Comparison of ENCODE assay signal across 8 mouse cellular contexts in genomic region chr2:120566886-120567797, GRCm38 (mm10). TPM values are rescaled to one million over a fixed set of nuclear protein-coding genes. Genes with fewer than 3 reads are reported as not detected.
DNase-seq lines count a peak whose midpoint lies in the region; ATAC-seq and TF ChIP-seq lines count a peak whose summit lies in the region.

TSS of gene Snap23 (plus strand) at chr2:120567671.

- H3K4me3 ChIP-seq in MEL (ENCODE audit: control insufficient read depth in 1 of 2, insufficient read depth in 1 of 2, low read depth in 2 of 2, low read length in 2 of 2) = peak within 1 kb of the TSS; percentile 91 to 94
- peak within 1 kb of the TSS; percentile 95 for H3K4me3 ChIP-seq in cerebellum, adult 2 months (replicated peaks; ENCODE audit: insufficient read depth, low read depth, low read length)
- peak within 1 kb of the TSS; percentile 62 for H3K4me3 ChIP-seq in forebrain, postnatal 0 days (ENCODE audit: low read depth, low read length)
- H3K4me3 ChIP-seq in lung, embryonic 15.5 days = peak within 1 kb of the TSS; percentile 61

- DNase-seq in MEL (ENCODE audit: low read depth, low spot score) = peak; percentile 94
- DNase-seq in cerebellum, adult 2 months = peak; percentile 97 to 98
- peak; percentile 95 for DNase-seq in forebrain, postnatal 0 days
- DNase-seq in heart, postnatal 4 days = peak; percentile 96
- DNase-seq in layer of hippocampus, adult 8-10 months (ENCODE audit: low spot score in 2 of 2) = peak; percentile 91 to 95
- DNase-seq in ovary, adult 18-20 months (ENCODE audit: low spot score) = peak; percentile 96
- peak; percentile 92 for DNase-seq in thymus, postnatal 0 days (ENCODE audit: low spot score)

- peak in 1 of 2 experiments; percentile 45; a peak in 2 of 4 replicates for TF ChIP-seq EP300 in MEL (IDR thresholded peaks at IDR 0.05; ENCODE audit: low read depth in 1 of 2, low read length in 2 of 2)

- TF ChIP-seq POLR2A in MEL (IDR thresholded peaks at IDR 0.05; ENCODE audit: control insufficient read depth in 1 of 2, insufficient read depth in 1 of 2, low read depth in 1 of 2, low read length in 2 of 2, poor library complexity in 1 of 2) = peak; percentile 46 to 89; a peak in 3 of 4 replicates
- peak; percentile 72; the same call in 1 of the 2 replicates for TF ChIP-seq POLR2A in cerebellum, adult 2 months (IDR thresholded peaks at IDR 0.05; ENCODE audit: borderline replicate concordance, insufficient read depth, low read length)

- peak within 1 kb of the TSS; percentile 84 for H3K4me2 ChIP-seq in forebrain, postnatal 0 days (ENCODE audit: low read depth)
- H3K4me2 ChIP-seq in lung, embryonic 15.5 days = peak within 1 kb of the TSS; percentile 66

- TF ChIP-seq RAD21 in MEL (IDR thresholded peaks at IDR 0.05; ENCODE audit: low read depth, low read length) = no peak

- H3K27me3 ChIP-seq in MEL (ENCODE audit: control insufficient read depth in 1 of 2, insufficient read depth in 2 of 2, low read length in 2 of 2) = no peaks in the 10 kb centered on the region
- H3K27me3 ChIP-seq in cerebellum, adult 2 months (ENCODE audit: control insufficient read depth, insufficient read depth, low read length) = no peaks in the 10 kb centered on the region
- no peaks in the 10 kb centered on the region for H3K27me3 ChIP-seq in forebrain, postnatal 0 days (ENCODE audit: insufficient read depth, low read length)
- no peaks in the 10 kb centered on the region for H3K27me3 ChIP-seq in lung, embryonic 15.5 days

- peaks cover 15 to 27% of the 10 kb centered on the region in 2 experiments for H3K4me1 ChIP-seq in MEL (ENCODE audit: control insufficient read depth in 1 of 2, insufficient read depth in 2 of 2, low read length in 2 of 2)
- no peaks in the 10 kb centered on the region; the same call in 1 of the 2 replicates for H3K4me1 ChIP-seq in cerebellum, adult 2 months (ENCODE audit: control insufficient read depth, insufficient read depth, low read length)
- peaks cover 7% of the 10 kb centered on the region; the same call in 1 of the 2 replicates for H3K4me1 ChIP-seq in forebrain, postnatal 0 days (ENCODE audit: insufficient read depth)
- peaks cover 20% of the 10 kb centered on the region for H3K4me1 ChIP-seq in lung, embryonic 15.5 days

- no peaks in the 10 kb centered on the region for H3K9me3 ChIP-seq in MEL (replicated peaks; ENCODE audit: insufficient read depth, low read length)
- no peaks in the 10 kb centered on the region for H3K9me3 ChIP-seq in forebrain, postnatal 0 days (ENCODE audit: low read length)
- no peaks in the 10 kb centered on the region for H3K9me3 ChIP-seq in lung, embryonic 15.5 days

- peak within 1 kb of the TSS; percentile 89 for H3K27ac ChIP-seq in MEL (ENCODE audit: control insufficient read depth, low read depth, low read length)
- H3K27ac ChIP-seq in cerebellum, adult 2 months (ENCODE audit: insufficient read depth, low read length) = peak within 1 kb of the TSS; percentile 49
- peak within 1 kb of the TSS; percentile 54; the same call in 1 of the 2 replicates for H3K27ac ChIP-seq in forebrain, postnatal 0 days (ENCODE audit: low read depth, low read length)
- H3K27ac ChIP-seq in lung, embryonic 15.5 days = peak within 1 kb of the TSS; percentile 92

- TF ChIP-seq CTCF in MEL (IDR thresholded peaks at IDR 0.05 in 2 of 3, conservative IDR thresholded peaks at IDR 0.05 in 1 of 3; ENCODE audit: control insufficient read depth in 1 of 3, insufficient read depth in 1 of 3, low read depth in 2 of 3, low read length in 3 of 3, poor library complexity in 1 of 3, severe bottlenecking in 1 of 3) = no peak
- TF ChIP-seq CTCF in cerebellum, adult 2 months (IDR thresholded peaks at IDR 0.05; ENCODE audit: borderline replicate concordance, insufficient read depth, low read depth, low read length) = no peak
- TF ChIP-seq CTCF in forebrain, postnatal 0 days (IDR thresholded peaks at IDR 0.05; ENCODE audit: low read depth) = no peak

- ATAC-seq in forebrain, postnatal 0 days = peak; percentile 95
- peak; percentile 96 for ATAC-seq in lung, embryonic 15.5 days (ENCODE audit: borderline replicate concordance, extremely low read depth, low FRiP score, low TSS enrichment)

- peaks cover 0 to 46% of the 10 kb centered on the region in 2 experiments; a peak in 3 of 4 replicates for H3K36me3 ChIP-seq in MEL (ENCODE audit: control insufficient read depth in 1 of 2, insufficient read depth in 2 of 2, low read length in 2 of 2)
- H3K36me3 ChIP-seq in forebrain, postnatal 0 days (ENCODE audit: insufficient read depth) = no peaks in the 10 kb centered on the region
- peaks cover 4% of the 10 kb centered on the region for H3K36me3 ChIP-seq in lung, embryonic 15.5 days

- WGBS in cerebellum, adult 2 months = 1% methylated on average over 42 of the region's 42 CpGs
- WGBS in forebrain, postnatal 0 days = 2% methylated on average over 42 of the region's 42 CpGs
- under 1% methylated on average over 42 of the region's 42 CpGs for WGBS in lung, embryonic 15.5 days

- H3K79me2 ChIP-seq in MEL (ENCODE audit: control insufficient read depth, insufficient read depth, low read length, poor library complexity) = peaks cover 52% of the 10 kb centered on the region

- peak within 1 kb of the TSS; percentile 84 for H3K9ac ChIP-seq in MEL (ENCODE audit: control insufficient read depth, low read depth, low read length, poor library complexity, severe bottlenecking)
- peak within 1 kb of the TSS; percentile 62 for H3K9ac ChIP-seq in forebrain, postnatal 0 days
- peak within 1 kb of the TSS; percentile 69 for H3K9ac ChIP-seq in lung, embryonic 15.5 days

TF ChIP-seq in MEL, 35 proteins besides CTCF, POLR2A, EP300 and RAD21:
- TF ChIP-seq NRF1 (IDR thresholded peaks at IDR 0.05; ENCODE audit: insufficient read depth, low read depth, low read length, poor library complexity, severe bottlenecking) (peak; percentile 99), BHLHE40 (IDR thresholded peaks at IDR 0.05; ENCODE audit: borderline replicate concordance, low read depth, low read length) (peak; percentile 8; the same call in 1 of the 2 replicates), ELF1 (IDR thresholded peaks at IDR 0.05; ENCODE audit: low read depth, low read length) (0 out of 2 replicates have a peak, but pooled peaks have one; percentile 18), POLR2AphosphoS2 (IDR thresholded peaks at IDR 0.05; ENCODE audit: low read length) (peak; percentile 81), MEF2A (IDR thresholded peaks at IDR 0.05; ENCODE audit: extremely low read depth, insufficient replicate concordance, low read depth, low read length, poor library complexity, severe bottlenecking) (no peak), MAFK (IDR thresholded peaks at IDR 0.05; ENCODE audit: borderline replicate concordance, low read depth, low read length) (no peak), CHD1 (IDR thresholded peaks at IDR 0.05; ENCODE audit: low read depth, low read length) (0 out of 2 replicates have a peak, but pooled peaks have one; percentile 12), HCFC1 (IDR thresholded peaks at IDR 0.05; ENCODE audit: low read depth, low read length) (peak; percentile 75), NELFE (IDR thresholded peaks at IDR 0.05; ENCODE audit: low read depth, low read length) (peak; percentile 94), MAZ (IDR thresholded peaks at IDR 0.05; ENCODE audit: low read depth, low read length) (0 out of 2 replicates have a peak, but pooled peaks have one; percentile 42), GATA1 (IDR thresholded peaks at IDR 0.05; ENCODE audit: low read depth, low read length) (0 out of 2 replicates have a peak, but pooled peaks have one; percentile 9), MXI1 (IDR thresholded peaks at IDR 0.05; ENCODE audit: low read depth, low read length) (peak; percentile 86), ZMIZ1 (IDR thresholded peaks at IDR 0.05; ENCODE audit: low read depth, low read length) (peak; percentile 77; the same call in 1 of the 2 replicates), ETS1 (IDR thresholded peaks at IDR 0.05; ENCODE audit: low read depth, low read length) (no peak; the same call in 1 of the 2 replicates), KAT2A (conservative IDR thresholded peaks at IDR 0.05; ENCODE audit: low read depth, low read length) (no peak), ZC3H11A (IDR thresholded peaks at IDR 0.05; ENCODE audit: low read depth, low read length) (no peak), TBP (IDR thresholded peaks at IDR 0.05; ENCODE audit: low read depth, low read length) (peak; percentile 69; the same call in 1 of the 2 replicates), RCOR1 (IDR thresholded peaks at IDR 0.05; ENCODE audit: low read depth, low read length) (no peak), TCF12 (IDR thresholded peaks at IDR 0.05; ENCODE audit: low read depth, low read length) (peak; percentile 66), SIN3A (IDR thresholded peaks at IDR 0.05; ENCODE audit: low read length) (peak; percentile 93)

RNA-seq across cellular contexts. Expression of gene Snap23, which starts in this region (rescaled TPM):
- total RNA-seq in MEL (2012; rRNA removed) = 41.5 and 50.8 TPM in 2 replicates
- 10 to 100 TPM in 1 of 2 experiments, not detected in 1; 81.5 TPM for polyA plus RNA-seq in MEL (2012; ENCODE audit: insufficient read depth in 1 of 2, insufficient read length in 2 of 2, low read depth in 1 of 2, low replicate concordance in 2 of 2, missing spikeins in 1 of 2)
- polyA plus RNA-seq in cerebellum, adult 2 months (2012; rRNA removed) = 16.9 and 17.8 TPM in 2 replicates
- 16.5 and 23.1 TPM in 2 replicates for total RNA-seq in forebrain, postnatal 0 days (2014; rRNA removed)
- polyA plus RNA-seq in forebrain, postnatal 0 days (2015; fragmentation: Nextera tagmentation; extraction: Ambion mirVana) = 7.1 and 8.9 TPM in 2 replicates
- 10 to 100 TPM; 41.5 to 47.7 TPM for total RNA-seq in heart, postnatal 4 days (2021)
- total RNA-seq in layer of hippocampus, adult 8-10 months (2022) = 10 to 100 TPM; 22.2 to 31.8 (median 26.0) TPM
- 53.1 and 59.1 TPM in 2 replicates for polyA plus RNA-seq in lung, embryonic 15.5 days (2015; fragmentation: Nextera tagmentation; extraction: Ambion mirVana)
- polyA plus RNA-seq in thymus, postnatal 0 days (2015; fragmentation: Nextera tagmentation; extraction: Ambion mirVana) = 33.9 and 40.6 TPM in 2 replicates

Comparison
In these comparisons a context has a peak if more than half of its experiments do, and no peak if none do; other contexts are left out.
1. Peak in every context shown above with its lines: DNase-seq, ATAC-seq, H3K4me3 ChIP-seq and H3K27ac ChIP-seq.